Mouse (Mus musculus): ENCODE measurements around the gene Stab2. TPM values are rescaled to one million over a fixed set of nuclear protein-coding genes. Genes with fewer than 3 reads are reported as not detected.

Stab2 gene
- total RNA-seq, 2 experiments from 2014 or later: 16.2 to 22.3 TPM

- DNase-seq: peak; percentile 77
Observed at GRCm38 (mm10) chr10:86825871-86826522, 181.8 kb downstream of the Stab2 start.

DNA sequence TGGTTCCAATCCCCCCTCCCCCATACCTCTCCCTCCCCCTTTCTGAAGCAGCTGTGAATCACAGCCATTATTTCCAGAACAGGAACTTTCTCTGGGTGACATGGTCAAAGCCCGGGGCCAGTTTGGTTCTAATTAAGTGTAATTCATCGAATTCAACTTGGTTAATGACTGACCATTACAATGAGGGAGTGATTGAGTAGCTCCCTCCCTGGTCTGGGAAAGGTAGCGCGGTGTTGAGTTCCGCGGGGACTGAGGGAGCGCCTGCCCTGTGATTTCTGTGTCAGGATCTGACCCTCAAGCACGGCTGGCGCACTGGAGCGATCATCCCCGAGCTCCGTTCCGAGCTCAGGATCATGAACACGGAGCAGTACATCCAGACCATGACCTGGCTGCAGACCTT lies 183.0 kb downstream of the Stab2 start:
- DNase-seq: no peak

DNA sequence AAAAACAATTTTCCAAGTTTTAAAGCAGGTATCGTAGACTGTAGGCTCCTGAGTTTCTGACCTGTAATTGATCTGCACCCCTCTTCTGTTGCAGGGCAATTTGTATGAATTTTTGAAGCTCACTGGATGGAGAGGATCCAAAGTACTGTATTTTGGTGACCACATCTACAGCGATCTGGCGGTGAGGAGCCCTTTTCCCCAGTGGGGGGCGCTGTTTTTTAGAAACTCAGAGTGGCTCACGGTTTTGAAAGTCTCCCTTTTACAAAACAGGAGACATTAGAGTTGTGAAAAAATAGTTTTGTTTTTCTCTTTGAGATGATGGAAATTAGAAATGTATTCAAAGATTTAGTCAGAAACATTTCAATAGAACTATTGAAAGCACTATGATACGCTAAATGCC lies 183.7 kb downstream of the Stab2 start:
- DNase-seq: no peak

DNA sequence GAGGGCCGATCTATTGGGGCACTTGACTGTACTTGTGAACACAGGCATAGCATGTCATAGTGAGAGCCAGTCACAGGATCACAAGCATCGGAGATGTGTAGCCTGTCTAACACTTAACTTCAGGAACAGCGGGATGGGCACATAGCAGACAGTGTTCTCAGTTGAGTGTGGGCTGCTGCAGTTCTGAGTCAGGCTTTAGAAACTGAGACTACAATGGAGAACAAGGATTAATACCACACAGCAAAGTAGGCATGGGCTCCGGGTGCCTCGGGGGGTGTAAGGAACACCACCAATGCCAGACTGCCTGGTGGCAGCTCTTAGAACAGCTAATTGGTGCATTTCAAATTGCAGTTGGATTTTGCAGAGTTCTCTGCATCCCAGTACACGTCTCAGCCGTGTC lies 186.8 kb downstream of the Stab2 start:
- no peak for DNase-seq

DNA sequence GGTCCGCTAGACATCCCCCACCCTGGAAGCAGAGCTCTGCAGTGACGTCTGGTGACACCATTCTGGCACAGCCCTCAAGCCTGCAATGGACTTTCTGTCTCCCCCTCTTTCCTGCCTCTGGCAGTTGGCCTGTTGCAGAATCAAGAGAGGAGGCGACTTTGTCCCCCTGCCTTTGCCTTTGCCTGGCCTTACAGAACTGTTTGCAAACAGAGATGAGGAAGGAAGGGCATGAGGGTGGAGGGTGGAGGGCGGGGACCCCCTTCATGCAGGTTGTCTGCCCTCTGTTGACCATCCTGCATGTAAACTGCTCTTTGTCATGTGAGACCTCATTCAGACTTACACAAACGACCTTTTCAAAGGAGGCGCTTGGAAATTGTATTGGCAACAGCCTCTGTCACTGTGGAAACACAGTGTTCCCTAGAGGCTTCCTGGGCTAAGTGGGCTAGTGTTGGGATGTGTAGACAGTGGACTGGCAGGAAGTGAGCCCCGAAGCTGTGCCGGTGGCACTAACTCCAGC lies 188.1 kb downstream of the Stab2 start:
- no peak for DNase-seq

GRCm38 (mm10) chr10:86815133-86815532 lies 192.7 kb downstream of the Stab2 start:
- no peak for DNase-seq

DNA sequence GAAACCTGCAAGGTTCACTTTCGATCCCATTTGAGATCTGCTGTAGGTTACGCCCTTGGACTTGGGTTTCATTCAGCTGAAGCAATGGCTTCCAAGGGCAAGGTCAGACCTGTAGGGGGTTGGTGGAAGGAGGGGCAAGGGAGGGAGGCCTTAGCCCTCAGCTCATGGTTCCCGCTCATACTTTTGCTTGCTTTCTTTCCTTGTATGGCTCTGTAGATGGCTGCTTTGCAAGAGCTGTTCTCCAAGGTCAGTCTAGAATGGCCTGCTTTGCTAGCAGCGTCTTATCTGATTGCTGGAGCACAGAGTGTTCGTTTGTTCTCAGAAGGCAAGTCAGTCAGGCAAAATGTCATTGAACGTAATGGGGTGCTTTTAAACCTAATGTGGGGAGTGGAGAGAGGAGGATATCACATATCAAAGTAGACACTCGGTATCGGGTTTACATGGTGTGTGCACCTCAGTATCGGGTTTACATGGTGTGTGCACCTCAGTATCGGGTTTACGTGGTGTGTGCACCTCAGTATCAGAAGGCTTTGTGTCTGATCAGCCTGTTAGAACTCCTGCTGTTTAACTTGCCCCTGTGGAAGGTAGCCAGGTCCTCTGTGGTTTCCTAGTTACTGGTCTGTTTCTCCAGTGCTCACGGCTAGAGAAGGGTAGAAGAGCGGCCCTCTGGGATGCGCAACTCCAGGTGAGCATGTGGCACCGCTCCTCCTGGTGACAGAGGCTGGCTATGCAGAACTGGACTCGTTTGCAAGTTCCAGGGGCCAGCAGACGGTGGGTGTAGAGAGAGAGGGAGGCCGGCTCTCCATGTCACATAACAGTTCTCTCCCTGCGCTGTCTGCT lies 193.3 kb downstream of the Stab2 start:
- peak; percentile 52 for DNase-seq

- DNase-seq: no peak
Observed at GRCm38 (mm10) chr10:86810612-86811011, 197.2 kb downstream of the Stab2 start.

DNA sequence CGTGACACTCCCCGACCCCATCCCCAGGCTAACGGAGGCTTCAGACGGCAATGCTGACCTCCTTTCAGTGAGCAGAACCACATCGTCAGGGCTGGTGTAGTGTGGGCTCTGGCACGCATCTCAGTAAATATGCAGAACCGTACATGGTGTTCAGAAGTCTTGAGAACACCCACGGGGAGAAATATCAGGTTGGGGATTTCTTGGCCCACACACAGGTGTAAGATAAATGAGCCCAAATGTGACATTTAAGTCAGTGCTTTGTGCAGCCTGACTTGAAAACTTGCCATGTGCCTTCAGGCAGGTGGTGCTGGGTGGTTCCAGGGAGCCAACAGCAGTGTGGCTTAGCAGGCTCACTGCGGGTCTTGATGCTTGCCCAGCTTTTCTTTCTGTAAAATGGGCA lies 197.8 kb downstream of the Stab2 start:
- no peak for DNase-seq

- DNase-seq: no peak
Observed at GRCm38 (mm10) chr10:86808013-86808758, 199.6 kb downstream of the Stab2 start.

DNA sequence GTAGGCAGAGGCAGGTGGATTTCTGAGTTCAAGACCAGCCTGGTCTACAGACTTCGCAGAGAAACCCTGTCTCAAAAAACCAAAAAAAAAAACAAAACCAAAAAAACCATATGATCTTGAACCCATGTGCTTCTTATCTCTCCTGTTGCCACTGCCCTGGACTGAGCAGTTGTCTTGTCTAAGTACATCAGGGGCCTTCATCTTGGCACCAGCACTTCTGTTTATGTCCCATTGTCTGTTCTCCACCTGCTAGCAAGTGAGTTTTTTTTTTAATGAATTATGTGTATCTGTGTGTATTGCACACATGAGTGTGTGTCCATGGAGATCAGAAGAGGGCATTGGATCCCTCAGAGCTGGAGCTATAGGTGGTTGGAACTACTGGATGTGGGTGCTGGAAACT lies 200.5 kb downstream of the Stab2 start:
- no peak for DNase-seq

DNA sequence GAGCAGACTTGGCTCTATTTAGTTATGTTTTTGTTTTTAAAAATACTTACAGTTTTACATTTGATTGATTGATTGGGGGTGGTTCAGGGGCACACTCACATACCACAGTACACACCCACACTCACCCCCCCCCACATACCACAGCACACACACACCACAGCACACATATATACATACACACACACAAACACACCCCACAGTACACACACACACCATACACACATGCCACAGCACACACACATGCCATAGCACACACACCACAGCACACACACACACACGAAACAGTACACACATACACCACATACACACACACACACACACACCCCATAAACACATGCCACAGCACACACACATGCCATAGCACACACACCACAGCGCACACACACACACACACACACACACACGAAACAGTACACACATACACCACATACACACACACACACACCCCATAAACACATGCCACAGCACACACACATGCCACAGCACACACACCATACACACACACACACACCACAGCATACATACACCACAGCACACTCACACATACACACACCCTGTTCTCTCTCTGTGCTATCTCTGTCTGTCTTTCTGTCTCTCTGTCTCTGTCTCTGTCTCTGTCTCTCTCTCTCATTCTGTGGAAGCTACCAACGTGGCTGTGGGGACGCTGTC lies 211.6 kb downstream of the Stab2 start:
- no peak for DNase-seq

GRCm38 (mm10) chr10:86794794-86795535 lies 212.9 kb downstream of the Stab2 start:
- no peak for DNase-seq

- DNase-seq: no peak
Observed at GRCm38 (mm10) chr10:86794196-86794595, 213.6 kb downstream of the Stab2 start.

DNA sequence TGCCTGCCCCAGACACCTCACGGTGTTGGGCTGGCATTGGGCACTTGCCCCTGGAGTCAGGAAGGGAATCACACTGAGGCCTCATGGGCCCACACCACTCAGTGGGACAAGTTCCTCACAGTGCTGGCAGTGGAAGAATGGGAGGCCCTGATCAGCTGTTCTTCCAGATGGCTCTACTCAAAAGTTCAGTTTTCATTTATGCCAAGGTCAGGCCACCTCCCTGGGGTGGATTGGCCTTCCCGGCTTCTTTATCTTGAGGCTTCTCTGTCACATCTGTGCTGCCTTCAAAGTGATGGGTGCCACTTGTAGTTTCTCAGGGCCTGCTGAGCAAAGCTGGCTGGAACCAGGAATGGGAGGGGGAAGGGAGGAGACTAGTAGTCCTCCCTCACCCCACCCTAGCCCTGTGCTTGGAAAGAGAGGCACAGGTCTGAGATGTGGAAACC lies 214.3 kb downstream of the Stab2 start:
- DNase-seq: peak; percentile 57

DNA sequence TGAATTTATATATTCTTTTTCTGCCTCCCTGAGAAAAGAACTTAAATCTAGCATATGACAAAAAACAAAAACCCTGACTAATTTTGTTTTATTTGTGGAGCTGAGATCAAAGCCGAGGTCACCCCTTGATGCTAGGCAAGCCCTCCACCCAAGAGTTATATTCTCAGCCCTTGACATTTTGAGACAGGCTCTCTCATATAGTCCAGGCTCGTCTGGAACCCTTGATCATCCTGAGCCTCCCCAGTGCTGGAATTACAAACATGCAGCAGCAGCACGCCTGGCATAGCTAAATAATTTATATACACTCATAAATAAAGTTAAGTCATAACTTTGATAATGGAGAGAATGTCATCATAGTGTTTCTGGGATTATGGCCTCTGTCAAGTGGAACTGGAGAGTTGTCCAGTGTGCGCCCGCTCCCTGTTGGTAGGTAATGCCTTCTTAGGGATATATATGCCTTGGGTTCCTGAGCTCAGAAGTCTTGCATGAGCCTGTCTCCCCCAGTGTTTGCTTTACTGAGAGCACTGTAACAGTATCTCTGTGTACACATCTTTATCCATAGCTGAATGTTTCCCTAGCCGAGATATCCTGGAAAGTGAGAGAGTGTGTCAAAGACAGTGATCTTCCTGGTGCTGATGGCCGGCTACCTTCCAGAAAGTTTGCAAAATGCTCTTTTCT lies 216.2 kb downstream of the Stab2 start:
- no peak for DNase-seq

All from adrenal gland, postnatal 10 days (tissue).